Mouse (Mus musculus): Measurements from ENCODE around the gene Ergic1. TPM values are rescaled to one million over a fixed set of nuclear protein-coding genes. Genes with fewer than 3 reads are reported as not detected.

Ergic1 gene
- polyA plus RNA-seq, 1 experiment from 2014 or later = 126 TPM

GRCm38 (mm10) chr17:26579396-26579795, 18.1 kb downstream of the Ergic1 start:
- no peaks in the 10 kb centered on the region for H3K9me3 ChIP-seq
- no peaks in the 10 kb centered on the region for H3K27me3 ChIP-seq
- H3K4me3 ChIP-seq = no peak overlapping the region
- H3K4me1 ChIP-seq = peaks cover 34% of the 10 kb centered on the region
- no peak overlapping the region for H3K4me2 ChIP-seq (replicated peaks)
- H3K9ac ChIP-seq = no peak overlapping the region
- WGBS = 75% methylated on average over 6 of the region's 6 CpGs
- no peak overlapping the region for H3K27ac ChIP-seq
- no peak for ATAC-seq (ENCODE audit: low FRiP score, low read depth)
- peaks cover 49% of the 10 kb centered on the region for H3K36me3 ChIP-seq

DNA sequence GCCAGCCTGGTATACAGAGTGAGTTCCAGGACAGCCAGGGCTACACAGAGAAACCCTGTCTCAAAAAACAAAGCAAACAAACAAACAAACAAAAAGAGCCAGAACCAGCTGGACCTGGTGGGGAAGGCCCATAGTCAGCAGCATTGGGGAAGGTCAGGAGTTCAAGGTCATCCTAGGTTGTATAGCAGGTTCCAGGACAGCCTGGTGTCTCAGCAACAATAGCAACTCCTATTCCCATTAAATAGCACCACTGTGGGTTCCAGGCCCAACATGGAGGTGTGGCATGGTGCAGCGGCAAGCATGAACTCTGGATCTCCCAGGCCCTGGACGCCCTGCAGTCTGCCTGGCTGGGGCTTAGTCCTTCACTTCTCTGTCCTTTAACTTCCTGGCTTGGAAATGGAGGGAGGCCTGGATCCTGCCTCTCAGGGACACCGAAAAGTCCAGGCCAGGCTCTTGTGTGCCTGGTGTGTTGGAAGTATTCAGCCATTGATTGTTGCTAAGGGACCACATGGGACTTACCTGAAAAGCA, 19.6 kb downstream of the Ergic1 start:
- H3K36me3 ChIP-seq = peaks cover 53% of the 10 kb centered on the region

DNA sequence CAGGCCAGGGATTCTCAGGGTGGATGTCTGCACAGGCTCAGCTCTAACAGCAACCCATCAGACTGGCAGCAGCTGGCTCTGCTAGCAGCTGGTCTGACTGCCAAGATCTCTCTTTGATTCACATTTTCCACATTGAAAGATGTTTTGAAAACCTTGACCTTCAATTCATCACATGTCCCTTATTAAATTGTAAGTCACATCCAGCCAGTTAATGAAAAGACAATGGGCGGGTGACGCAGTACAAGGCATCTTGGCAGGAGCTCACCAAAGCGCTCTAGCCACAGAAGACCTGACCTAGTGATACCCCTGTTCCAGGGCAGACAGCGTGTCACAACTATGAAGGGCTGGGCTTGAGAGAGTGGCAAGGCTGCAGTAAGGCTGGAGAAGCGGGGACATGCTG, 21.0 kb downstream of the Ergic1 start:
- 97% methylated on average over 5 of the region's 5 CpGs for WGBS
- no peak for ATAC-seq (ENCODE audit: low FRiP score, low read depth)
- no peaks in the 10 kb centered on the region for H3K27me3 ChIP-seq
- peaks cover 26% of the 10 kb centered on the region for H3K4me1 ChIP-seq
- H3K4me2 ChIP-seq (replicated peaks) = no peak overlapping the region
- no peaks in the 10 kb centered on the region for H3K9me3 ChIP-seq
- H3K36me3 ChIP-seq = peaks cover 42% of the 10 kb centered on the region
- no peak overlapping the region; the same call in 1 of the 2 replicates for H3K27ac ChIP-seq
- H3K4me3 ChIP-seq = no peak overlapping the region
- H3K9ac ChIP-seq = no peak overlapping the region

More for the DNA sequence above, 19.6 kb downstream of the Ergic1 start:
- H3K9ac ChIP-seq = no peak overlapping the region
- WGBS = 87% methylated on average over 3 of the region's 3 CpGs
- H3K4me3 ChIP-seq = no peak overlapping the region
- no peaks in the 10 kb centered on the region for H3K9me3 ChIP-seq
- H3K4me2 ChIP-seq (replicated peaks) = no peak overlapping the region
- no peaks in the 10 kb centered on the region for H3K27me3 ChIP-seq
- no peak for ATAC-seq (ENCODE audit: low FRiP score, low read depth)
- peaks cover 39% of the 10 kb centered on the region for H3K4me1 ChIP-seq
- H3K27ac ChIP-seq = no peak overlapping the region; the same call in 1 of the 2 replicates

GRCm38 (mm10) chr17:26583056-26583455, 21.8 kb downstream of the Ergic1 start:
- Histone ChIP-seq H3K27me3 (no peaks in the 10 kb centered on the region), H3K9ac (no peak overlapping the region), H3K4me3 (no peak overlapping the region), H3K4me1 (peaks cover 25% of the 10 kb centered on the region), H3K4me2 (replicated peaks) (no peak overlapping the region), H3K27ac (peak overlapping the region; percentile 69; the same call in 1 of the 2 replicates), H3K36me3 (peaks cover 36% of the 10 kb centered on the region), H3K9me3 (no peaks in the 10 kb centered on the region)
- 94% methylated on average over 9 of the region's 9 CpGs for WGBS
- no peak for ATAC-seq (ENCODE audit: low FRiP score, low read depth)

DNA sequence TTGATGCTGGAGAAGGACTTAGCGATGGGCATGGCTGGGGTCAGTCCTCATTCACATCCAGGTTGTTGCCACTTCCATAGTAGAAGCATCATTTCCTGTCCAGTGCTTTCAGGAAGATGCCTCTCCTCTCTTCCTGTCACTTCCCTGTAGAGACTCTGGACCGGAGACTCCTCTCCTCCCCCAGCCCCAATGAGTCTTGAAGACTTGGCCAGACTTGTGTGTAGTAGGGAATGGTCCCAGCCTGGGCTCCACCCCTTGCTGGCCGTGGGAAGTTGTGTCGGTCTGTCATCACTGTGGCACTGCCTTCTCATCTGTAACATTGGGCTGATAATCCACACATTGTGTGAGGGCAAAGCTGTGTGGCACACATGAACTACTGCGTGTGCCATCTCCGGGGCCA, 22.3 kb downstream of the Ergic1 start:
- H3K9me3 ChIP-seq = no peaks in the 10 kb centered on the region
- H3K36me3 ChIP-seq = peaks cover 36% of the 10 kb centered on the region
- H3K4me3 ChIP-seq = no peak overlapping the region
- 91% methylated on average over 6 of the region's 6 CpGs for WGBS
- no peaks in the 10 kb centered on the region for H3K27me3 ChIP-seq
- H3K4me1 ChIP-seq = peaks cover 25% of the 10 kb centered on the region
- H3K9ac ChIP-seq = no peak overlapping the region
- no peak overlapping the region for H3K4me2 ChIP-seq (replicated peaks)
- H3K27ac ChIP-seq = peak overlapping the region; percentile 69; the same call in 1 of the 2 replicates
- no peak for ATAC-seq (ENCODE audit: low FRiP score, low read depth)

GRCm38 (mm10) chr17:26584063-26584462, 22.8 kb downstream of the Ergic1 start:
- 0 out of 2 replicates have a peak, but pooled peaks have one; percentile 10 for ATAC-seq (ENCODE audit: low FRiP score, low read depth)
- peak overlapping the region; percentile 21; the same call in 1 of the 2 replicates for H3K4me2 ChIP-seq (replicated peaks)
- peak overlapping the region; percentile 69; the same call in 1 of the 2 replicates for H3K27ac ChIP-seq
- no peaks in the 10 kb centered on the region for H3K27me3 ChIP-seq
- peaks cover 25% of the 10 kb centered on the region for H3K4me1 ChIP-seq
- no peaks in the 10 kb centered on the region for H3K9me3 ChIP-seq
- peaks cover 41% of the 10 kb centered on the region for H3K36me3 ChIP-seq
- no peak overlapping the region for H3K4me3 ChIP-seq
- H3K9ac ChIP-seq = no peak overlapping the region
- 81% methylated on average over 4 of the region's 4 CpGs for WGBS

DNA sequence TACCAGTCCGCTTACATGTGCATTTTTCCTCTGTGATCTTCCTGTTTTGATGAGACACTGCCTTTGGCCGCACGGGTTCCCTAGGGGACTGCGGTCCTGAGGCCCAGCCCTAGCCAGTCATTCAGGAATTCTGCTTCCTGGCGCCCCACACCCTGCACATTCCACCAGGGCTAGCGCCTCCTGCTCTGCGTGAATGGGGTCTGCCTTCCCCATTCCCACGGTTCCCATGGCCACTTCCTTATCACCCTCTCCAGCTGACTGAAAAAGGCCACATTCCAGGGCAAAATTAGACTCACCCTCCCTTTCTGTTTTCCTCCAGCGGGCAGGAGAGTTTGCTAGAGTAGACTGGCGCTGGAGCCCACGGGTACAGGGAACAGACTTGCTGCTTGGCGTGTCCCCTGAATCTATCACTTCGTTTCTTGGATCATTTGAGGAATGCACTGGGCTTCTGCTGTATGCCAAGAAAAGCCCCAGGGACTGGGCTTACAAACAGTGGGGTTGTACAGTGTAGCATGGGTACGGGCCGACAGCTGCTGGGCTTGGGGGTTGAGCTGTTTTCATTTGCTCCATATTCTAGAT, 23.4 kb downstream of the Ergic1 start:
- Histone ChIP-seq H3K4me3 (no peak overlapping the region), H3K9me3 (no peaks in the 10 kb centered on the region), H3K9ac (no peak overlapping the region), H3K36me3 (peaks cover 40% of the 10 kb centered on the region), H3K4me2 (replicated peaks) (peak overlapping the region; percentile 21), H3K27ac (peak overlapping the region; percentile 69; the same call in 1 of the 2 replicates), H3K27me3 (no peaks in the 10 kb centered on the region), H3K4me1 (peaks cover 25% of the 10 kb centered on the region)
- WGBS = 60% methylated on average over 15 of the region's 15 CpGs
- ATAC-seq (ENCODE audit: low FRiP score, low read depth) = peak; percentile 79

GRCm38 (mm10) chr17:26587961-26588487, 26.7 kb downstream of the Ergic1 start:
- Histone ChIP-seq H3K4me3 (no peak overlapping the region), H3K27me3 (no peaks in the 10 kb centered on the region), H3K9ac (no peak overlapping the region), H3K4me2 (replicated peaks) (no peak overlapping the region), H3K36me3 (peaks cover 41% of the 10 kb centered on the region), H3K4me1 (peaks cover 22% of the 10 kb centered on the region), H3K9me3 (no peaks in the 10 kb centered on the region), H3K27ac (no peak overlapping the region)
- ATAC-seq (ENCODE audit: low FRiP score, low read depth) = no peak
- WGBS = 90% methylated on average over 12 of the region's 12 CpGs

DNA sequence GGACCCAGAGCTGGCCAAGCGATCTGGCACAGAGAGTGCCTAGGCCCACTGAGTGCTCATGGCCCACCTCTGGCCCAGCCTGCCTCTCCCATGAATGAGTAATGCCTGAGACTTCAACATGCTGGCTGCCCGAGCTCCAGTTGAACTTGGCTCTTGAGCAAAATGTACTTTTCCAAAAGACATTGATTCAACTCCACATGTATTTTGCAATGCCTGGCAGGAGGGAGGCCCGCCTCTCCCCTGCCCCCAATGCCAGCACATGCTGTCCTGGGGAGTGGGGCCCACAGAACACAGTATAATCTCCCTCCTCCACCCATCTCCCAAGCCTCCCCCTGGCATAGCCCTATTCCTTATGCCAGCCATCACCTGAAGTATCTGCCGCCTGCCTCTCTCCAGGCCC, 31.2 kb downstream of the Ergic1 start:
- ATAC-seq (ENCODE audit: low FRiP score, low read depth) = no peak
- 91% methylated on average over 4 of the region's 4 CpGs for WGBS

DNA sequence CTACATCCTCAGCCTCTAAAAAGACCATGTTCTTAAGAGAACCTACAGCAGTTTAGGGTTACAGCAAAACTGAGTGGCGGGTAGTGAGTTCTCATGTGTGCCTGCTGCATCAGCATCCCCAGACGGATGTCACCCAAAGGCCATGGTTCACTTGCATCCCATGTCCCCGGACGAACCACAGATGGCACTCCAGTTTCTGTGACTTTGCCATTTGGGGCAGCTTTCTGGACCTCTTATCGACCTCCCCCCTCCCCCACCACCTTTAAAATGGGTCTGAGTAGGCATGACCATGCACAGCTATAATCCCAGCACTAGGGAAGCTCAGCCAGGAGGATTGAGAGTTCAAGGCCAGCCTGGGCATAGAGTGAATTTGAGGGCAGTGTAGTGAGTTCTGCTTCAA, 31.9 kb downstream of the Ergic1 start:
- no peak overlapping the region for H3K9ac ChIP-seq
- H3K4me1 ChIP-seq = peaks cover 30% of the 10 kb centered on the region
- 93% methylated on average over 5 of the region's 5 CpGs for WGBS
- no peaks in the 10 kb centered on the region for H3K27me3 ChIP-seq
- ATAC-seq (ENCODE audit: low FRiP score, low read depth) = no peak
- H3K27ac ChIP-seq = no peak overlapping the region
- peaks cover 42% of the 10 kb centered on the region for H3K36me3 ChIP-seq
- no peaks in the 10 kb centered on the region for H3K9me3 ChIP-seq
- H3K4me3 ChIP-seq = no peak overlapping the region
- H3K4me2 ChIP-seq (replicated peaks) = no peak overlapping the region

More for the DNA sequence above, 31.2 kb downstream of the Ergic1 start:
- Histone ChIP-seq H3K36me3 (peaks cover 45% of the 10 kb centered on the region), H3K9ac (no peak overlapping the region), H3K4me3 (no peak overlapping the region), H3K27ac (no peak overlapping the region), H3K27me3 (no peaks in the 10 kb centered on the region), H3K4me1 (peaks cover 29% of the 10 kb centered on the region), H3K9me3 (no peaks in the 10 kb centered on the region), H3K4me2 (replicated peaks) (no peak overlapping the region)

DNA sequence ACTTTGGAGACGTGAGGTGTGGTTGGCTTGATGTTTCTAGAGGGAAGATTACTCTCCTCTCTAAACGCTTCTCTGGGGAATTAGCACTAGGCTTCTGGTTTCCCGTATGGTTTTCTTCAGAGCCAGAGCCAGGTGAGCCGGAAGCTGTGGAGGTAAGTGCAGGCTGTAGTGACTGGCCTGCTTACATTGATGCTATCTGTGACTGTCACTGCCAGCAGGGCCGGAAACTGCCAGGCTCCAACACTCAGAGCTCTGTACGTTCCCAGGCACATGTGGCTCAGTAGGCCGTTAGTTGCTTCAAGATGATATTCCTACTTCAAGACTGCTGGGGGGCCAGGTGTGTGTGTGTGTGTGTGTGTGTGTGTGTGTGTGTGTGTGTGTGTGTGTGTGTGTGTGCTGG, 32.9 kb downstream of the Ergic1 start:
- Histone ChIP-seq H3K9ac (no peak overlapping the region), H3K36me3 (peaks cover 32% of the 10 kb centered on the region), H3K9me3 (no peaks in the 10 kb centered on the region), H3K27ac (no peak overlapping the region), H3K4me3 (no peak overlapping the region), H3K4me2 (replicated peaks) (no peak overlapping the region), H3K27me3 (no peaks in the 10 kb centered on the region), H3K4me1 (peaks cover 39% of the 10 kb centered on the region)
- ATAC-seq (ENCODE audit: low FRiP score, low read depth) = no peak
- 77% methylated on average over 7 of the region's 7 CpGs for WGBS

DNA sequence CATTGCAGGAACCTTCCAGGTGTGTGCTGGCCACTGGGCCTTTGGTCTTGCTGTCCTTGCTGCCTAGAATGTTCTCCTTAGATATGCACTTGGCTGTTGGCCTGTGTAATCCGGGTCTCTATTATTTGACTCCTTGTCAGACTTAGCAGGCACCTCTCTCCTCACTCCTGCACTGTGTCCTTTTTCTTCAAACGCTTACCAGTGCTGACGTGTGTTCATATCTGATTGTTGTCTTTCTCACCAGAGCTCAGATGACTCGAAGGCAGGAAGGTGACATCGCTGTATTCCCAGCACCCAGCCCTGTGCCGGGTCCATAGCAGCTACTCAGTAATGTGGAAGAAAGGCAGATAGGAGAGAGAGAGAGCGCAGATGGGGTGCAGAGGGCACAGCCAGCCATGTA, 33.7 kb downstream of the Ergic1 start:
- Histone ChIP-seq H3K4me1 (peaks cover 47% of the 10 kb centered on the region), H3K4me2 (replicated peaks) (no peak overlapping the region), H3K27me3 (no peaks in the 10 kb centered on the region), H3K9ac (no peak overlapping the region), H3K9me3 (no peaks in the 10 kb centered on the region), H3K36me3 (peaks cover 32% of the 10 kb centered on the region), H3K4me3 (no peak overlapping the region), H3K27ac (peak overlapping the region; percentile 81)
- 84% methylated on average over 7 of the region's 7 CpGs for WGBS
- no peak for ATAC-seq (ENCODE audit: low FRiP score, low read depth)

Data from limb, embryonic 13.5 days (tissue).